Mouse (Mus musculus): ENCODE measurements around the gene Ankrd17. TPM values are rescaled to one million over a fixed set of nuclear protein-coding genes. Genes with fewer than 3 reads are reported as not detected.

Gene Ankrd17
- total RNA-seq (2022) = 100 to 1,000 TPM in 2 of 4 experiments, 10 to 100 TPM in 2; 87.8 to 118 (median 94.8) TPM

- DNase-seq = peak; percentile 85
These were observed at the start of gene Ankrd17 for GRCm38 (mm10) chr5:90366121-90367066. Gene Ankrd17 (minus strand): TSS chr5:90366577.

GRCm38 (mm10) chr5:90414925-90415295 is 48.5 kb upstream of the Ankrd17 start:
- DNase-seq = no peak

GRCm38 (mm10) chr5:90414142-90414924 is 48.0 kb upstream of the Ankrd17 start:
- DNase-seq = no peak

GRCm38 (mm10) chr5:90405210-90405609 is 38.8 kb upstream of the Ankrd17 start:
- no peak for DNase-seq

GRCm38 (mm10) chr5:90396817-90397216 is 30.4 kb upstream of the Ankrd17 start:
- no peak for DNase-seq

DNA sequence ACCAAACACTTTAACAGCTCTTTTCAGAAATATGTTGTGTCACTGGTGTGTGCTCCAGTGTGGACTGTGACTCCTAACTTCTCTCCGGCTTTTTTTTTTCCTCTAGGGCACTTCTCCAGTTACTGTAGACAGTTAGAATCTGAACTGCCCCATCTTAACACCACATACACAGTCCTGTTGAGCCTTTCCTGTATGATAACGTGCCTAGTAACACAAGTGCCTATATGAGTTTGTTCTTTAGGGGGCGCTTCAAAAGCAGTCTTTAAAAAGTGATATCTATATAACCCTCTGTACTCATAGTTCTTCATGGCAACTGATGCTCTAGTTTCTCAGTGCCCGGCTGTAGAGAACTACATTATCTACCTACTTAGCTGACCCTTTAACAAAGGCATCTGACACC is 27.9 kb upstream of the Ankrd17 start:
- DNase-seq = no peak

DNA sequence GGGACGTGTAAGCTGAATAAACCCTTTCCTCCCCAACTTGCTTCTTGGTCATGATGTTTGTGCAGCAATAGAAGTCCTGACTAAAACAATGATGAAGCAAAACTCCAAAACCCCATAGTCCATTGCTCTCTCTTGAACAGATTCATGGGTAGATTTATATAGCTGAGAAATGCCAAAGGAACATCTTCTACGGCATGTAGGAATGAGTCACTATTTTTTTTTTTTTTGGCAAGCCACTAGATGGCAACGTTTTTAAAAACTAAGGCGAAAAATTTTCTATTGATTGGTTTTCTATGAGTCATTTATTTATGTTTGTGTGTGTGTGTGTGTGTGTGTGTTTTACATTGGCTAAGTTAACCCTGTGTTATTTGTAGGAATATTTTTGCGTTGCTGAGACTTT is 27.4 kb upstream of the Ankrd17 start:
- DNase-seq = no peak

- peak; percentile 18 for DNase-seq
These were observed 16.7 kb upstream of the Ankrd17 start for GRCm38 (mm10) chr5:90383080-90383479.

DNA sequence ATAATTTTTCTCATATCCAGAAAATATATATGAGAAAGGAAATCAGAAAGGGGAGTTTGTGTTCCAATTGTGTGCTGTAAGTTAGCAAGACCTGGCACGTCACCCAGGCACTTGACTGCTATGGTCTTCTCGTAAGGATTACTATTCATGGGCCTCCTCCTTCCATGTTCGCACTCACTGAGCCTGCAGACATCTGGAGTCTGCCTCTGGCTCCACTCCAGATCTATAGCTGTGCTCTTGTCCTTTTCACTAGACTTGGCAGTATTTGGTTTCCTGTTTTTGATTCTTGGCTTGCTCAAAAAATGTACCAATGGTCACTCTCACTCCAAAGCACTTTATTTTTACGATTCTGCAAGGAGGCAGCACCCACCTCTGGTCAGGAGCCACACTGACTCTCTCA is 15.1 kb upstream of the Ankrd17 start:
- DNase-seq = no peak

GRCm38 (mm10) chr5:90373708-90374107 is 7.3 kb upstream of the Ankrd17 start:
- no peak for DNase-seq

GRCm38 (mm10) chr5:90370401-90370800 is 4.0 kb upstream of the Ankrd17 start:
- DNase-seq = peak; percentile 54

GRCm38 (mm10) chr5:90367067-90367303 is 608 bp upstream of the Ankrd17 start, which contains the start of gene Gm9958:
Gene Gm9958 (plus strand): TSS chr5:90367204.
- DNase-seq = no peak

DNA sequence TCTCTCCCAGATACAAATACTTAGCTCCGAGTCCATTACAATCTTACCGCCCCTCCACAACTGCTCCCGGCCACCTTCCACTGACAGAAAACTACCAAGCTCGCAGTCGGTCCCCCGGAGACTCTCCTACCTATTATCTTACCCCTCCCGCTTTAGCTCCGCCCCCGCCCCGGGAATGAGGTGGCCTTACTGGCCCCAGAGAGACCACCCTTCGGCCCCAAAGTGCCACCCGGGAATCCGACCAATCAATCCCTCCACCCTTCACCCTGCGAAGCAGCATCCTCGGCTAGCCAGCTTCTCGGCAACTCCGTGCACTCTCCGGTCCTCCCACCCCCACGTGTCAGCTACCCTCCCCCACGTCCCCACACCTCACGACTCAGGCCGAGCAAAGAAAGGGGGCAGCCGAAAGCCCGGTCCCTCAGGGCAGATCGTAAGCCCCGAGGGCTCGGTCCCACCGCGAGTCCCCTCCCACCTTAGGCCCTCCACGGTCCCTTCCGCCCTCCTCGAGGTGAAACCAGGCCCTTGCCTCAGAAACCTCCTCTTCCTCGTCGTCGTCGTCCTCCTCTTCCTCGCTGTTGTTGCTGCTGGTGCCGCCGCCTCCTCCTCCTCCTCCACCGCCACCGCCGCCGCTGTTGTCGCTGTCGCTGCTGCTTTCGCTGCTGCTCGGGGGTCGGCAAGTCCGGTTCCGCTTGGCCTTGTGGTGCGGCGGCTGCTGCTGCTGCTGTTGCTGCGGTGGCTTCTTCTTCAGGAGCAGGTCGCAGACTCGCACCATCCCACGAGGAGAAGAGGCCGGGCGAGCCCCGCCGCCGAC is 1.0 kb downstream of the Ankrd17 start:
- peak; percentile 59 for DNase-seq

- DNase-seq = peak; percentile 40
These were observed 1.9 kb downstream of the Ankrd17 start for GRCm38 (mm10) chr5:90364526-90364925.

GRCm38 (mm10) chr5:90355824-90356223 is 10.6 kb downstream of the Ankrd17 start:
- DNase-seq = no peak

DNA sequence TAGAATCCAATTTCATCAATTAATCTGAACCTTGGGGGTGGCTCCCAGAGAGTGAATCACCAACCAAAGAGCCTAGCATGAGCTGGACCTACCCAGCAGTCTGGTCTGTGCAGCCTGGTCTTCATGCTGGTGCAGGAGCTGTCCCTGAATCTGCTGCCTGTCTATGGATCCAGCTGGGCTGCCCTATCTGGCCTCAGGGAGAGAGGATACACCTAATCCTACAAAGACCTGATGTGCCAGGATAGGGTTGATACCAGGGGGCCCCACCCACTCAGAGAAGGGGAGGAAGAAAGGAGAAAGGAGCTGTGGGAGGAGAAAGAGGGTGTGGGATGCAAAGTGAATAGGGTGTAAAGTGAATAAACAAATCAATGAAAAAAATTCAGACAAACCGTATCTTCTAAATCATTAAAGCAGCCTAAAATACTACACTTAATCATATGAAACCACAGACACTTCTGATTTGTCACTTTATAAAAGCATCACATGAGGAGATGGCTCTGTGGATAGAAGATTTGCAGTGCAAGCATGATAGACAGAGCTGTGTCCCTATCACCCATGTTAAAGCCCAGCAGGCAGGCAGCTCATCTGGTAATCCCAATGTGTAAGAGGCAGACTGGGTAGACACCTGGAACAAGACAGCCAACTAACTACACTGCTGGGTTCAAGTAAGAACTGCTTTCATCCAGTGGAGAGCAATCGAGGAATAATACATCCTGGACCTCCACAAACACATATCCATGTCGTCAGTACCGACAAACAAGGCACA is 12.6 kb downstream of the Ankrd17 start:
- DNase-seq = no peak

DNA sequence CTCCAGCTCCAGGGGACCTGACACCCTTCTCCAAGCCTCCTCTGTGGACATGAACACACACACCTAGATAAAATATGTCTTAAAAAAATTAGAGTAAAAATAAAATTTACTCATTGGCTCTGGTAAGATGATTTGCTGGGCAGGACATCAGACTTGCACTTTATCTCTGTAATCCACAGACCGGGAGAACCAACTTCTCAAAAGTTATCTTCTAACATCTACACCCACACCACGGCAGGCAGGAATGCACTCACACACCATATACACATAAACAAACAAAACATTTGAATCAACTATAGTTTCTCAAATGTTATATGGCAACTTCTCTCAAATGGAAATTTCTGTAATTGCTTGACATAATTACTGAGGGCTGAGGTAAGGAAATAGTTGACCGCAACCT is 19.5 kb downstream of the Ankrd17 start:
- no peak for DNase-seq

GRCm38 (mm10) chr5:90340847-90341246 is 25.5 kb downstream of the Ankrd17 start:
- DNase-seq = peak; percentile 28

- DNase-seq = no peak
These were observed 26.4 kb downstream of the Ankrd17 start for GRCm38 (mm10) chr5:90339953-90340343.

GRCm38 (mm10) chr5:90339129-90339952 is 27.0 kb downstream of the Ankrd17 start:
- DNase-seq = peak; percentile 67

Measured in adrenal gland, adult 8-10 months (tissue).